Mouse (Mus musculus) gastrocnemius, adult 2 months (tissue): ENCODE measurements around the gene Klk1b3. TPM values are rescaled to one million over a fixed set of nuclear protein-coding genes. Genes with fewer than 3 reads are reported as not detected.
"Not testable (repeated sequence)": the region's sequence is repeated elsewhere in the genome, so short reads cannot be mapped to it uniquely, and the experiment has no call there.

ENCODE experiments used
- DNase-seq: peaks from one replicate; pipeline ENCODE4 v3.0.0; 2022
- H3K27ac ChIP-seq: fragments of 200-600 bp; 2 replicates; pipeline ENCODE4 v1.8.1; 2022; ENCODE audit warnings: mild to moderate bottlenecking
- H3K4me3 ChIP-seq: fragments of 200-600 bp; 2 replicates; pipeline ENCODE4 v1.8.1; 2022; ENCODE audit warnings: mild to moderate bottlenecking, moderate library complexity
- CTCF ChIP-seq: fragments of 200-600 bp; IDR thresholded peaks from 2 replicates; pipeline ENCODE4 v1.8.1; 2022; ENCODE audit warnings: antibody characterized with exemption, mild to moderate bottlenecking, moderate library complexity
- intact Hi-C: fragments of 180-260 bp; cut with DNase I; formaldehyde crosslinking; loops from one replicate; pipeline ENCODE4 v1.15.1; 2025
- total RNA-seq, 2 experiments: library from RNA; stranded (reverse); gene quantifications; 2 replicates each; pipeline ENCODE4 v1.2.3; 2021

Gene Klk1b3
- total RNA-seq, 2 experiments from 2014 or later, result not detected

DNA sequence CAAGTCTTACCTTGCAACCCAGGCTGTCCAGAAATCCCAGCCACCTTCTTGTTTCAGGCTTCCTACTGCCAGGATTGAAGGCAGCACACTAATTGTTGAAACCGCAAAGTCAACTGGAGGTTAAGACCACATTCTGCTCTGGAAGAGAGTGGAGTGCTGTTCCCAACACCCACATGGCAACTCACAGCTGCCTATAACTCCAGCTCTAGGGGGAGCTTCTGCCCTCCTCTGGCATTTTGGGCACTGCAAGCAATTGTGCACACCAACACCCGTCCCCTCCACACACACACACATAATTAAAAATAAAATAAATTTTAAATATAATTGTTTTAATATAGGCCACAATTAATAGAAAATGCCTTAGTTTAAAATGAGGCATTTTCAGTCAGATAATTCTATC lies 43.2 kb downstream of the Klk1b3 start:
- DNase-seq, result no peak
- no peak overlapping the region for H3K4me3 ChIP-seq
- no peak for TF ChIP-seq CTCF
- no peak overlapping the region for H3K27ac ChIP-seq
- intact Hi-C loops, result no loop called here

DNA sequence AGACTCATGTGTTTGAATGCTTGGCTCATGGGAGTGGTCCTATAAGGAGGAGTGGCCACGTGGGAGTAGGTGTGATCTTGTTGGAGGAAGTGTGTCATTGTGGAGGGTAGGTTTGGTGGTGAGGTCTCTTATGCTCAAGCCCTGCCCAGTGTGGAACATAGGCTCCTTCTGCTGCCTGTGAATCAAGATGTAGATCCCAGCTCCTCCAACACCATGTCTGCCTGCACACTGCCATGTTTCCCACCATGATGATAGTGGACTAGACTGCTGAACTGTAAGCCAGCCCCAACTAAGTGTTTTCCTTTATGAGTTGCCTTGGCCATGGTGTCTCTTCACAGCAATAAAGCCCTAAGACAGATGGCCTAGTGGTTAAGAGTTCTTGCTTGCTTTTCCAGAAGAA lies 46.1 kb downstream of the Klk1b3 start:
- intact Hi-C loops, result no loop called here

DNA sequence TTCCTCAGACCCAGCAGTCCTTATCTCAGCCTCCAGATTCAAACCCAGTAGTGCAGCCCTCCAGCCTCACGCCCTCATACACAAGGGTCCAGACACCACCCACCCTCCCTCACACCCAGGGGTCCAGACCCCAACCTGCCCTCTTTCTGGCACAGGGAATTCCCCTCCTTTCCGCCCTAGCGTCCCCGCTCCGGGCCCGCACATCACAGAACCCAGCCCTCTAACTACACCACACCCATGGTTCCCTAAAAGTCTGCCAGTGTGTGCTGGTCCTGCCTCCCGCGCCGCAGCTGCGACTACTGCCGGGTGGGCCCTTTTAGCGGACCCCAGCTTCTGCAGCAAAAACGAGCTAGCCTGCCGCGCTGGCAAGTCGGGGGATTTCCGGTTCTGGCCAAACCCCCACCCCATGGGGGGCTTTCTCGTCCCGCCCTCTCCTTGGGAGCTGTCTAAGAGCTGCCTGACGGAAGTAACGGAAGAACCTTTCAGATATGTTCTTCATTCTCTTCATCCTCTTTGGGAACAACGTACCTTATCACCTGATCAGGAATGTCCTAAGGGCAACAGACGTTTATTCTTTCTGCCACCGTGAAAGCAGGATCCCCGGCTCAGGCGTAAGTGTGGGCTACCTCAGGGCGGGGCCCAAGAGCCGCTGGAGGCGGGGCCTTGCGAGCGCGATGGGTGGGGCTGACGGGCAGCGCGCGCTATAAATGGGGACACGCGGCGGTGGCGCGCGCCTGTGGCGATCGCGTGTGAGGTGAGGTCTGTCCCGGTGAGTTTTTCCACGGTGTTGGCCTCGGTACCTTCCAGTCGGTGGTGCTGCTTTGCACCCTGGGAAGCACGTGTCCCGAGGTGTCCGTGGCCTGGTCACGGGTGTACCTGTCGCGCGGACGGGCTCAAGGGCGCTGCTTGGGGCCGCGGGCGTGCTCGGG lies 48.3 kb downstream of the Klk1b3 start, which contains the start of the genes 1700028J19Rik and 2410002F23Rik:
Gene 1700028J19Rik (minus strand): TSS at position 641 of the 929 bp plus-strand sequence.
Gene 2410002F23Rik (plus strand): TSS at position 668 of the 929 bp plus-strand sequence.
- H3K27ac ChIP-seq, result peak within 1 kb of the TSS; percentile 97
- TF ChIP-seq CTCF, result no peak
- H3K4me3 ChIP-seq, result peak within 1 kb of the TSS; percentile 94
- intact Hi-C loops, result loop anchor here (2.0 kb wide), 1 partner anchor 16 kb away; no protein-coding TSS in a partner anchor
- peak; percentile 93 for DNase-seq

More for the DNA sequence above, 46.1 kb downstream of the Klk1b3 start:
- Histone ChIP-seq H3K27ac (no peak overlapping the region), H3K4me3 (no peak overlapping the region)
- no peak for DNase-seq
- TF ChIP-seq CTCF, result no peak

DNA sequence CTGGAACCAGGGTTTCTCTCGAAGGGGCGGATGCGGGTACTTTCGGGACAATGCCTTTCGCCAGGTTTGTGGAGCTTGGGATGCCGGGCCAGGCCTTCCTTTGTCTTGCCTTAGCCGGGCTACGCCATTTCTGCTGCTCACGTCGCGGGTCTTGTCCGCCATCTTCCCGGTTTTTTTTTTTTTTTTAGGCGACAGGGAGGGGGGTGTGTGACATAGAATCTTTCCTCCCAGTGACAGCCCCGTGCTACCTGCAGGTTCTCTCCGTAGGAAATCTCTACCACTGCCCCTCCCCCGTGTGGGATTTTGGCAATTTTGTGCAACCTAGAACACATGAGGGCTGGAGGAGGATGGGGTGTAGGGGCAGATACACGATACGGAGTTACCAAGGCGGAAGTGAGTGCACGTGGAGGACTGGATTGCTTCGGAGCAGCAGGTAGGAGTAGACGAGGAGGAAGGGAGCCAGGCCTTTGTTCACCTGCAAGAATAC lies 49.0 kb downstream of the Klk1b3 start:
- peak overlapping the region; percentile 94 for H3K4me3 ChIP-seq
- peak overlapping the region; percentile 97 for H3K27ac ChIP-seq
- TF ChIP-seq CTCF, result no peak
- intact Hi-C loops, result loop anchor here (2.0 kb wide), 1 partner anchor 16 kb away; no protein-coding TSS in a partner anchor
- DNase-seq, result peak; percentile 37

DNA sequence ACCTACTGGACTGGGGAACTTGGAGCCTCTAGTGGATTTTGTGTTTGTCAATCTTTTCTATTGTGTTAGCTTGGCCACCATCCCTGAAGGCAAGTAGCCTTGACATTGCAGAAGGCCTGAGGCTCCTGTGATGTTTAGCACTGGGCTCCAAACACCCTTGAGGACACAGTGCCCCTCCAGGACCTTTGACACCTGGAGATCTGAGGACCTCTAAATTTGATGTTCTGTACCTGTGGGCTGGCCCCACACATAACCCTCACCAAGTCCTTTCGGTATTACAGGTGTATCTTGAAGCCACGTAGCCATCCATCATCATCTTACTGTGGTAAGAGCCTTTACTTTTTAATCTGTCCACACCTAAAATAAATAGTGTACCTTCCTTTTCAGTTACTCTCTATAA lies 50.0 kb downstream of the Klk1b3 start:
- no peak for DNase-seq
- TF ChIP-seq CTCF, result no peak
- intact Hi-C loops, result loop anchor here (2.0 kb wide), 1 partner anchor 15 kb away; no protein-coding TSS in a partner anchor
- Histone ChIP-seq H3K27ac (no peak overlapping the region), H3K4me3 (peak overlapping the region; percentile 94; the same call in 1 of the 2 replicates)

DNA sequence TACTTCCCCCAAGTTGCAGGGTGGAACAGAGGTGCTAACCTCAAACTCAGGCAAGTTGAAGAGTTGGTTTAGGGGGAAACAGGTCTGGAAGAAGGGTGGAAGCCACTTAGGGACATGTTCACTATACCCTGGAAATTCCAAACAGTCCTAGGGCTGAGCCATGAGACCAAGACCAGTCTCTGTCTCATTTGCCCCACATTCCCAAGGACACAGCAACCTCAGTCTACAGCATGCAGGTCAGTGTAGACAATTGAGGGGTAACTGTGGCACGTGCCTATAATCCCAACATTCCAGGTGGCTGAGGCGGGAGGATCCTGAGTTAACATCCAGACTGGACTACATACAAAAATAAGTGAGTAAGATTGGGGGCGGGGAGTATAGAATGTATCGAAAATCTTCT lies 51.3 kb downstream of the Klk1b3 start:
- no peak overlapping the region for H3K4me3 ChIP-seq
- DNase-seq, result no peak
- no peak for TF ChIP-seq CTCF
- intact Hi-C loops, result no loop called here
- H3K27ac ChIP-seq, result no peak overlapping the region

DNA sequence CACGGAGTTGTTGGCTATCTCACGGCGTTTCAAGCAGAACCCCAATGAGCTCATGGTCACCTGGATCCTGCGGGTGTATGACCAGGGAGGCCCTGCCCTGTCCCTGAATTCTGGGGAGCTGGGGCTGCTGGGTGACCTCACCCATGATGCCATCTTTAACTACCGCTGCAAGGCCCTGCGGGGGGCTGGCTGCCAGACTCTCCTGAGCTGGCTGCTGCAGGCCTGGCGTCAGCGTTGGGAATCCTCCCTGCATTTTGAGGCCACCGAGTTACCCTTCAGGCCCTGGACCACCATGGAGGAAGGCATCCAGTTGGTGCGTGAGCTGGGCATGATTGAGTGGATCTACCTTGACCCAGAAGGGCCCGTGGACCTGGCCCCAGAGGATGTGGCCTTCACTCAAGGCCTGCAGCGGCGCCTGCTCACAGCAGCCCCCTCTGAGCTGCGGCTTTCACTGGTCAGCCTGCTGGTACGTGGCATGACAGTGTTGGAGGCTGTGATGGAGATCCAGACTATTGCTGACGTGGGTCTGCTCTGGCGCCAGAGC lies 52.8 kb downstream of the Klk1b3 start:
- H3K4me3 ChIP-seq, intact Hi-C loops, DNase-seq, H3K27ac ChIP-seq: not testable (repeated sequence)

Other genes starting within 250 kb of the Klk1b3 start
- not detected for gene Klk1b8, start 247.5 kb upstream of the Klk1b3 start, total RNA-seq
- not detected for gene Klk1b1, start 231.4 kb upstream of the Klk1b3 start, total RNA-seq
- gene Klk1b9, start 222.1 kb upstream of the Klk1b3 start, total RNA-seq, result not detected
- not detected for gene Klk1b11, start 202.3 kb upstream of the Klk1b3 start, total RNA-seq
- gene Klk1b26, start 186.0 kb upstream of the Klk1b3 start, total RNA-seq, result 1 to 10 TPM in 1 of 2 experiments, under 1 TPM in 1; 0.51 to 1.0 TPM
- not detected for gene Klk1b27, start 145.9 kb upstream of the Klk1b3 start, total RNA-seq
- gene Klk1b21, start 95.9 kb upstream of the Klk1b3 start, total RNA-seq, result not detected
- not detected for gene Klk1b22, start 85.5 kb upstream of the Klk1b3 start, total RNA-seq
- gene Klk1b16, start 61.4 kb upstream of the Klk1b3 start, total RNA-seq, result not detected
- gene Klk1b24, start 10.0 kb upstream of the Klk1b3 start, total RNA-seq, result not detected
- gene Klk1b4, start 9.2 kb downstream of the Klk1b3 start, total RNA-seq, result not detected
- gene Klk1b5, start 17.8 kb downstream of the Klk1b3 start, total RNA-seq, result not detected
- not detected for gene Klk1, start 27.2 kb downstream of the Klk1b3 start, total RNA-seq
- gene Gm36864, start 38.0 kb downstream of the Klk1b3 start, total RNA-seq, result not detected
- not detected for gene 1700028J19Rik, start 48.5 kb downstream of the Klk1b3 start, total RNA-seq
- 1 to 10 TPM; 6.1 to 8.2 TPM for gene 2410002F23Rik, start 48.5 kb downstream of the Klk1b3 start, total RNA-seq
- gene Acp4, start 59.2 kb downstream of the Klk1b3 start, total RNA-seq, result not detected
- not detected for gene Gm15517, start 63.3 kb downstream of the Klk1b3 start, total RNA-seq
- gene Clec11a, start 108.7 kb downstream of the Klk1b3 start, total RNA-seq, result 1 to 10 TPM in 1 of 2 experiments, under 1 TPM in 1; 0.59 to 2.2 TPM
- gene Shank1, start 112.1 kb downstream of the Klk1b3 start, total RNA-seq, result under 1 TPM; 0.31 to 0.59 TPM
- gene Syt3, start 185.9 kb downstream of the Klk1b3 start, total RNA-seq, result 1 to 10 TPM; 2.3 to 3.6 TPM
- gene 1700008O03Rik, start 187.6 kb downstream of the Klk1b3 start, total RNA-seq, result not detected
- gene Lrrc4b, start 230.8 kb downstream of the Klk1b3 start, total RNA-seq, result not detected